Mouse (Mus musculus): ENCODE results near the gene Ebf1. TPM values are rescaled to one million over a fixed set of nuclear protein-coding genes. Genes with fewer than 3 reads are reported as not detected.

Gene Ebf1
- polyA plus RNA-seq, 1 experiment from 2014 or later = 8.1 TPM

DNA sequence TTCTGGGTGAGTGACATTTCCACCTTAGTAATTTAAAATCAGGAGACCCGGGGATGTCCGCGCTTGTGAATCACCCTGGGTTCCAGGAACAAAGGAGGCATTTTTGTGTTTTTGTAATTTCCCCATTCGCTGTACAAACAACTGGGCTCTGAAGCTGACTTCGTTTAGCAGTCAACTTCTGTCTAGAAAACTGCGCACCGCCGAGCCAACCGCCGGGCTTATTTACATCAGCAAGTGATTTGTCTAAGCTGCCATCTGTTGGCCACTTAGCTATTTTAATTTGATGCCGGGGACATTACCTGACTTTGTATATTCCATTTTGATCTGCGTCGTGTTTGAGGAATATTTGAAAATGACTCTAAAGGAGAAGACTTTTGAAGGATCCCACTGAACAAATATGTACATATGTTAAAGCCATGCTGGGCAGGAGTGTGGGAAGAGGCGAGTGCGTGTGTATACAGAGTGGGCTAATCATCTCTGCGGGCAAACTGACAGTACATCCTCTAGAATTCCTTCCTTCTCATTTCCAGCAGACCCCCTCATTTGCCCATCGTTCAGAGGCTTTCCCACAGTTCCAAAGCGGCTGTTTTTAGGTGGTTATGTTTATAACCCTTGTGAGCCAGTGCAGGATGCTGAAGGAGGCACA lies 216.4 kb downstream of the Ebf1 start:
- Histone ChIP-seq H3K27me3 (ENCODE audit: poor library complexity, severe bottlenecking) (peaks cover 87% of the 10 kb centered on the region), H3K27ac (no peak overlapping the region), H3K4me3 (peak overlapping the region; percentile 37)

GRCm38 (mm10) chr11:44835166-44835565 lies 218.0 kb downstream of the Ebf1 start:
- Histone ChIP-seq H3K27me3 (ENCODE audit: poor library complexity, severe bottlenecking) (peaks cover 85% of the 10 kb centered on the region), H3K36me3 (replicated peaks) (no peaks in the 10 kb centered on the region), H3K27ac (no peak overlapping the region), H3K4me1 (peaks cover 22% of the 10 kb centered on the region), H3K4me3 (no peak overlapping the region), H3K9me3 (no peaks in the 10 kb centered on the region)
- no peak for DNase-seq (ENCODE audit: extremely low spot score, low spot score)
- 67% methylated on average over 5 of the region's 5 CpGs for WGBS

More for the DNA sequence above, 216.4 kb downstream of the Ebf1 start:
- Histone ChIP-seq H3K36me3 (replicated peaks) (no peaks in the 10 kb centered on the region), H3K4me1 (peaks cover 22% of the 10 kb centered on the region), H3K9me3 (no peaks in the 10 kb centered on the region)
- WGBS = 28% methylated on average over 18 of the region's 18 CpGs
- DNase-seq (ENCODE audit: extremely low spot score, low spot score) = peak; percentile 16

DNA sequence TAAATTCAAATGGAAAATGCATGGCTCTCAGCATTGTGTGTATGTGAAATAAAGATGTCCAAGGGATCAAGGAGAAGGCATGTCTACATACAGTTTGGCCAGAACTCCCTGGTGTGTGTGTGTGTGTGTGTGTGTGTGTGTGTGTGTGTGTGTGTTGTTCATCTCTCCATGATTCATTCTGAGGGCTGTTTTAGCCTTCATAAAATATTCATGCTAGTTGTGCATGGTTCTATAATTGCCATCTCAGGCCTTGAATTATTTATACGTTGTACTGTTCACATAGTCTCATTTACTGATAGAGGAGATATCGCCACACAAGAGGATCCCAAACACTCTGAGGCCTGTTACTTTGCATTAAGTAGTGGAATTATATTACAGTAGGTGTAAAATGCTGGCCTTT lies 220.5 kb downstream of the Ebf1 start:
- Histone ChIP-seq H3K36me3 (replicated peaks) (no peaks in the 10 kb centered on the region), H3K9me3 (no peaks in the 10 kb centered on the region), H3K27ac (no peak overlapping the region), H3K4me3 (no peak overlapping the region), H3K27me3 (ENCODE audit: poor library complexity, severe bottlenecking) (peaks cover 79% of the 10 kb centered on the region), H3K4me1 (peaks cover 30% of the 10 kb centered on the region)
- WGBS = 95% methylated on average over 2 of the region's 2 CpGs
- no peak for DNase-seq (ENCODE audit: extremely low spot score, low spot score)

- H3K4me3 ChIP-seq = no peak overlapping the region
- H3K36me3 ChIP-seq (replicated peaks) = no peaks in the 10 kb centered on the region
- no peak for DNase-seq (ENCODE audit: extremely low spot score, low spot score)
- H3K27ac ChIP-seq = no peak overlapping the region
- peaks cover 46% of the 10 kb centered on the region for H3K27me3 ChIP-seq (ENCODE audit: poor library complexity, severe bottlenecking)
- peaks cover 19% of the 10 kb centered on the region for H3K4me1 ChIP-seq
- H3K9me3 ChIP-seq = no peaks in the 10 kb centered on the region
- WGBS = 53% methylated on average over 14 of the region's 14 CpGs
Observed at GRCm38 (mm10) chr11:44841127-44842056, 224.3 kb downstream of the Ebf1 start.

- no peak for DNase-seq (ENCODE audit: extremely low spot score, low spot score)
- no peaks in the 10 kb centered on the region for H3K27me3 ChIP-seq (ENCODE audit: poor library complexity, severe bottlenecking)
Observed at GRCm38 (mm10) chr11:44851874-44852273, 234.8 kb downstream of the Ebf1 start.

GRCm38 (mm10) chr11:44852921-44853320 lies 235.8 kb downstream of the Ebf1 start:
- H3K9me3 ChIP-seq = no peaks in the 10 kb centered on the region
- H3K4me3 ChIP-seq = no peak overlapping the region
- DNase-seq (ENCODE audit: extremely low spot score, low spot score) = no peak
- H3K27ac ChIP-seq = no peak overlapping the region
- H3K27me3 ChIP-seq (ENCODE audit: poor library complexity, severe bottlenecking) = no peaks in the 10 kb centered on the region
- H3K4me1 ChIP-seq = no peaks in the 10 kb centered on the region
- 92% methylated on average over 10 of the region's 10 CpGs for WGBS
- no peaks in the 10 kb centered on the region for H3K36me3 ChIP-seq (replicated peaks)

More at GRCm38 (mm10) chr11:44851874-44852273, 234.8 kb downstream of the Ebf1 start:
- no peaks in the 10 kb centered on the region for H3K4me1 ChIP-seq
- WGBS = 80% methylated on average over 3 of the region's 3 CpGs
- no peak overlapping the region for H3K4me3 ChIP-seq
- no peaks in the 10 kb centered on the region for H3K9me3 ChIP-seq
- H3K36me3 ChIP-seq (replicated peaks) = no peaks in the 10 kb centered on the region
- H3K27ac ChIP-seq = no peak overlapping the region

GRCm38 (mm10) chr11:44854496-44854895 lies 237.4 kb downstream of the Ebf1 start:
- H3K4me3 ChIP-seq = no peak overlapping the region
- no peak overlapping the region for H3K27ac ChIP-seq
- no peaks in the 10 kb centered on the region for H3K4me1 ChIP-seq
- WGBS = 90% methylated on average over 7 of the region's 7 CpGs
- H3K36me3 ChIP-seq (replicated peaks) = no peaks in the 10 kb centered on the region
- no peaks in the 10 kb centered on the region for H3K27me3 ChIP-seq (ENCODE audit: poor library complexity, severe bottlenecking)
- DNase-seq (ENCODE audit: extremely low spot score, low spot score) = no peak
- H3K9me3 ChIP-seq = no peaks in the 10 kb centered on the region

DNA sequence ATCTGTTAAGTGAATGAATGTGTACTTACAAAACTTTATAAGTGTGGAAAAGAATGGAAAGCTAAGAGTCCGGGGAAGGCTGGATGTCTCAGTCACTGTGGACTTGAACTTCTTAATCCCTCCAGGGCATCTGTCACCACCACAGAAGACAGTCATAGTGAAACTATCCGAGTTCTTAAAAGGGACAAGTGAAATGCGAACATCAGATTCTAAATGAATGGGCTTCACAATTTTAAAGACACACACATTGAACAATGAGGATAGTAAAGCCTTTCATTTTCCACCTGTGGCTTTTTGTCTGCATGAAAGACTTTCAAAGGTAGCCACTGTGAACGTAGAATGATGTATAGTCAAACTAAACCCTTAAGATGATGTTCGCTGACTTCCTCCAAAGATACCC lies 244.0 kb downstream of the Ebf1 start:
- Histone ChIP-seq H3K27me3 (ENCODE audit: poor library complexity, severe bottlenecking) (0 out of 2 replicates have a peak, but pooled peaks cover 3% of the 10 kb centered on the region), H3K36me3 (replicated peaks) (no peaks in the 10 kb centered on the region), H3K27ac (no peak overlapping the region), H3K4me1 (no peaks in the 10 kb centered on the region), H3K9me3 (no peaks in the 10 kb centered on the region), H3K4me3 (no peak overlapping the region)
- DNase-seq (ENCODE audit: extremely low spot score, low spot score) = no peak
- WGBS = 79% methylated on average over 5 of the region's 5 CpGs

DNA sequence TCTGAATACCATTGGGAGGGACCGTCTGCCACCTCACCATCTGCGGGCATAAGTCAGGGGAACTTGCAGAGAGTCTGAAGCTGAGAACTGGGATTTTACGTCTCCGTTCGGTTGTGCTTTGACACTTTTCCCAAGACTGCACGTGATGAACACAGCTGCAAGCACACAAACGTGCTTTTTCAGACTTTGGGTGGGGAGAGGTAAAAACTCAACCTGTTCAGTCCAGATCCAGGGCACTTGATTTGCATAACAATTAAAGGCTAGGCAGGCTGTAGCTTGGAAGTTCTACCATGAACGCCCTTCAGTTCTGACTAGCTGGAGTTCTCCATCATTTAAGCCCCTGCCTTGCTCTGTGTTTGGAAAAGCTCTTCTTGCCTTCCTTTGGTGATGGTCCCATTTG lies 246.8 kb downstream of the Ebf1 start:
- Histone ChIP-seq H3K27me3 (ENCODE audit: poor library complexity, severe bottlenecking) (0 out of 2 replicates have a peak, but pooled peaks cover 3% of the 10 kb centered on the region), H3K27ac (no peak overlapping the region), H3K4me1 (0 out of 2 replicates have a peak, but pooled peaks cover 4% of the 10 kb centered on the region), H3K4me3 (no peak overlapping the region), H3K36me3 (replicated peaks) (no peaks in the 10 kb centered on the region), H3K9me3 (no peaks in the 10 kb centered on the region)
- no peak for DNase-seq (ENCODE audit: extremely low spot score, low spot score)
- 75% methylated on average over 8 of the region's 8 CpGs for WGBS

DNA sequence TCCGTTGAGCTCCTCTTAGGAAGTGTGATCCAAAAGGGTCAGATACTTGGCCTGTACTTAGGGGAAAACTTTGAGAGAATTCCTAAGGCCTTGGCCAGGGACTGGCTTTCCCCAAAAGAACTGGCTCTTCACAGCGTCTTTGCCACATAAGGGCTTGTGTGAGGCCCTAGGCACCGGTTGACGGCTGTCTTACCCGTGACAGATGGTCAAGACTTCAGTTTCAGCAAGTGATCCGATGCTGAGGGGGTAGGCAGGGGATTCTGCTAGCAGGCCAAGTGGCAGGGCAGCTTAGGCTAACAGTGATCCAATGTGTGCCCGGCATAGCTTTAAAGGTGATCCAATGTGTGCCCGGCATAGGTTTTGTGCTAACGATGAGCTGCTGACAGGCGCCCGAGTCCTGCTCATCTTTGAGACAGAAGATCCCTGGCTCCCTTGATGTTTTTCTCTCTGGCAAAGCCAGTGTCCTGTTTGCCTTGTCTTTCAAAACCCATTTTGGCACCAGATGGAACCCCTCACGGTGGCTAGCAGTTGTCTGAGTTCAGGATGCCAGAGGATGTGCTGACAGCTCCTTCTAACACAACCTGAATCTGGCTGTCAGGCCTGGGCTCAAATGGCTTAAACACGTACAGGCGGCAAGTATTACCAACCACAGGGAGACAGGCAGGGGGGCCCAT lies 249.5 kb downstream of the Ebf1 start:
- Histone ChIP-seq H3K4me1 (0 out of 2 replicates have a peak, but pooled peaks cover 4% of the 10 kb centered on the region), H3K27me3 (ENCODE audit: poor library complexity, severe bottlenecking) (no peaks in the 10 kb centered on the region), H3K9me3 (no peaks in the 10 kb centered on the region), H3K4me3 (no peak overlapping the region), H3K27ac (no peak overlapping the region), H3K36me3 (replicated peaks) (no peaks in the 10 kb centered on the region)
- 86% methylated on average over 14 of the region's 14 CpGs for WGBS
- DNase-seq (ENCODE audit: extremely low spot score, low spot score) = no peak

- 87% methylated on average over 4 of the region's 4 CpGs for WGBS
- no peak for DNase-seq (ENCODE audit: extremely low spot score, low spot score)
- Histone ChIP-seq H3K9me3 (no peaks in the 10 kb centered on the region), H3K27ac (no peak overlapping the region), H3K4me1 (0 out of 2 replicates have a peak, but pooled peaks cover 4% of the 10 kb centered on the region), H3K36me3 (replicated peaks) (no peaks in the 10 kb centered on the region), H3K27me3 (ENCODE audit: poor library complexity, severe bottlenecking) (no peaks in the 10 kb centered on the region), H3K4me3 (no peak overlapping the region)
Observed at GRCm38 (mm10) chr11:44867433-44867832, 250.3 kb downstream of the Ebf1 start.

DNA sequence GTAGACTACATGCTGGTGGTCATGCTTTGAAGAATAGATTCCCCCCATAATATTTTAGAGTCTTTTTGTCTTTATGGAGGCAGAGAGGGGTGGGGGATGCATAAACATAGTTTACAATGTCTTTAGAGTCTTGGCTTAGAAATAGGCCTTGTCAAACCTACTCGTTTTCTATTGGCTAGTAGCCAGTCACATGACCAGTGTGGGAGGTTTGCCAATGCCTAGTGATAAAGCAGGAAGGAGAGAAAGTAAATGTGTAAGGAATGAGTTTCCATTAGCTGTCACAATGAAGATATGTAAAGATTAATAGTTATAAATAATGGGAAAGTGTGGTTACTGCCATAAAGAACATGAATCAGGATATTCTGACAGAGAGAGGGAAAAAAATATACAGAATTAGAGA lies 256.8 kb downstream of the Ebf1 start:
- H3K4me3 ChIP-seq = no peak overlapping the region
- H3K27me3 ChIP-seq (ENCODE audit: poor library complexity, severe bottlenecking) = no peaks in the 10 kb centered on the region
- no peaks in the 10 kb centered on the region for H3K9me3 ChIP-seq
- WGBS = 87% methylated on average over 1 of the region's 1 CpGs
- no peaks in the 10 kb centered on the region for H3K4me1 ChIP-seq
- H3K36me3 ChIP-seq (replicated peaks) = no peaks in the 10 kb centered on the region
- H3K27ac ChIP-seq = no peak overlapping the region
- DNase-seq (ENCODE audit: extremely low spot score, low spot score) = no peak

All from forebrain, embryonic 10.5 days (tissue).